Mouse (Mus musculus): Measurements from ENCODE around the gene Cdk2ap2. TPM values are rescaled to one million over a fixed set of nuclear protein-coding genes. Genes with fewer than 3 reads are reported as not detected.
"Not testable (repeated sequence)": the region's sequence is repeated elsewhere in the genome, so short reads cannot be mapped to it uniquely, and the experiment has no call there.

Gene Cdk2ap2
- polyA plus RNA-seq, 1 experiment: 11.2 TPM

DNA sequence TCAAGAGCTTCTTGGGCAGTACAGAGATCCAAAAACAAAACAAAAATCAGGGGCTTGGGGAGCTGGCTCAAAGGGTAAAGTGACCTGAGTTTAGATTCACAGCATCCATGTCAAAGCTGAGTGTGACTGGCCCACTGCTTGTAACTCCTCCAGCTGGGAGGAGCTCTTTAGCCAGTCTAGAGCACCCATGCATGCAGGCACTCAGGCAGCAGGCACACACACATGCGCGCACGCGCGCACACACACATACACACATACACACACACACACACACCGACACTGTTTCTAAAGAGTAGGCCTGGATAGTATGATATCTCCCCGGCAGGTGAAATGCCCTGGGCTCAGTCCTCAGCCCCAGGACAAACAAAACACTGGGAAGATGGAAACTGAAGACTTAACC lies 20.0 kb downstream of the Cdk2ap2 start:
- H3K36me3 ChIP-seq (ENCODE audit: control insufficient read depth): peaks cover 74% of the 10 kb centered on the region
- TF ChIP-seq TAL1 (IDR thresholded peaks at IDR 0.05; ENCODE audit: low read length) (no peak), GATA1 (IDR thresholded peaks at IDR 0.05; ENCODE audit: low read length) (no peak)

DNA sequence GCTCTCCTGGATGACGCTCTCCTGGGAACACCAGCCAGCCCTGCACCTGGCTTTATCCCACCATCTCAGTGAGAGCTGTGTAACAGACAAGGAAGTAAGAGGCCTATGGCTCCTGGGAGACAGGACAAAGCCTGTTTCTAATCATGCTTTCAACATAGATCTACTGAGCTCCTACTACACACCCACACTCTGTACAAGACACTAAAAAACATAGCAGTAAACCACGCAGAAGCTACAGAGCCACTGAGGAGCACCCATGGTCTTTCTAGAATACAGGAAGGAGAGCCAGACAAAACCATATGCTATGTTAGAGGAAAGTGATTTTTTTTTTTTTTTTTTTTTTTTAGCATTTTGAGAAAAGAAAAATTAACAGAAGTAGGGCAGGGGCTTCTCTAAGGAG lies 21.4 kb downstream of the Cdk2ap2 start:
- Histone ChIP-seq H3K9me3 (ENCODE audit: control insufficient read depth, low read length) (peaks cover 4% of the 10 kb centered on the region), H3K27me3 (ENCODE audit: control insufficient read depth) (no peaks in the 10 kb centered on the region), H3K4me3 (replicated peaks) (no peak overlapping the region), H3K36me3 (ENCODE audit: control insufficient read depth) (peaks cover 61% of the 10 kb centered on the region), H3K4me1 (ENCODE audit: control insufficient read depth) (peaks cover 62% of the 10 kb centered on the region)
- no peak for TF ChIP-seq TAL1 (IDR thresholded peaks at IDR 0.05; ENCODE audit: low read length)
- no peak for TF ChIP-seq GATA1 (IDR thresholded peaks at IDR 0.05; ENCODE audit: low read length)

More for the DNA sequence above, 20.0 kb downstream of the Cdk2ap2 start:
- H3K4me1 ChIP-seq (ENCODE audit: control insufficient read depth): peaks cover 56% of the 10 kb centered on the region
- no peaks in the 10 kb centered on the region for H3K27me3 ChIP-seq (ENCODE audit: control insufficient read depth)
- peaks cover 4% of the 10 kb centered on the region for H3K9me3 ChIP-seq (ENCODE audit: control insufficient read depth, low read length)
- no peak overlapping the region for H3K4me3 ChIP-seq (replicated peaks)

DNA sequence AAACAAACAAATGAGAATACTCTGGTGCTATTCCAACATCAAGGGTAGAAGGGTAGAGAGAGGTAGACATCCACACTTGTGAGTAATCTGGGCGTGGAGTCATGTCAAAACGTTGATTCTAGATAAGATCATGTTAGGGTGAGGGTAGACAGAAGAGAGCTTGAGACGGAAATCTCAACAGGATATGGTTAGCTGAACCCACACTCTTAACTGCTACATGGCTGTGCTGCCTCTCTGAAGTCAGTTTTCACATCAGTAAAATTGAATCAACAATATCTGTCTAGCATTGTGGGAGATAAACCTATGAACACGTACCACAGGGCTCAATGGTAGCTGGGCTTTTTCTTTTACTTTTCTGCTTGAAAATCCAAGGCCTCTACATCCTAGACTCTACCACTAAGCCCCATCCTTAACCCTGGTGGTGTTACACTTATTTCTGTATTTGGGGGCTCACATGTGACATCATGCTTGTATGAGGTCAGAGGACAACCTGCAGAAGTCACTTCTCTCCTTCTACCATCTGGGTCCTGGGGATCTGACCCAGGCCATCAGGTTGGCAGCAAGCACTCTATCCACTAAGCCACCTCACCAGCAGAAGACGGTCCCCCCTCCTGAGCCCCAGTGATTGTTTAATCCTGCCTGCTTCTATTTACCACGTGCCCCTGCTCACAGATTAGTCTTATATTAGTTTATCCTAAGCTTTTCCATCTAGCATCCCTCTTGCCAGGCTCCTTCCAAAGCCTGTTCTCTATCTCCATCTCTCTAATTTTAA lies 22.9 kb downstream of the Cdk2ap2 start:
- TF ChIP-seq TAL1 (IDR thresholded peaks at IDR 0.05; ENCODE audit: low read length) (no peak), GATA1 (IDR thresholded peaks at IDR 0.05; ENCODE audit: low read length) (no peak)
- Histone ChIP-seq H3K4me3 (replicated peaks) (no peak overlapping the region), H3K36me3 (ENCODE audit: control insufficient read depth) (peaks cover 45% of the 10 kb centered on the region), H3K9me3 (ENCODE audit: control insufficient read depth, low read length) (peaks cover 4% of the 10 kb centered on the region), H3K4me1 (ENCODE audit: control insufficient read depth) (peaks cover 62% of the 10 kb centered on the region), H3K27me3 (ENCODE audit: control insufficient read depth) (no peaks in the 10 kb centered on the region)

DNA sequence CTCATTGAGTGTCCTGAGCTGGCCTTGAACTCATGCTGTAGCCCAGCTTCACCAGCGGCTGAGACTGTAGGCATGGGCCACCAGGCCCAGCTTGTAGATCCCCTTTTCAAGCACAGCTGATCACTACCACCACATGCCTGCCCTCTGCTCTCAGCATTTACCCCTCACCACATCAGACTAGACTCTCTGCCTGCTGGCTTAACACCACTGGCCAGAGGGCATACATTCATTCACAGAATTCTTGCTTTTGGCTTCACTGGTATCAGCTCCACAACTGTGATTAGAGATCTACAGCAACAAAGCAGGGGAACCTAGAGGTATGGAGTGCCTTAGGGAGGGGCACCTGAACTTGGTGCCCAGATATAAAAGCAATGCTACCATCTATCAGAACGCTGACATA lies 23.5 kb downstream of the Cdk2ap2 start:
- Histone ChIP-seq H3K27me3 (ENCODE audit: control insufficient read depth) (no peaks in the 10 kb centered on the region), H3K36me3 (ENCODE audit: control insufficient read depth) (peaks cover 39% of the 10 kb centered on the region), H3K9me3 (ENCODE audit: control insufficient read depth, low read length) (peaks cover 4% of the 10 kb centered on the region), H3K4me1 (ENCODE audit: control insufficient read depth) (peaks cover 65% of the 10 kb centered on the region), H3K4me3 (replicated peaks) (peak overlapping the region; percentile 74)
- TF ChIP-seq GATA1 (IDR thresholded peaks at IDR 0.05; ENCODE audit: low read length): no peak
- TF ChIP-seq TAL1 (IDR thresholded peaks at IDR 0.05; ENCODE audit: low read length): no peak

DNA sequence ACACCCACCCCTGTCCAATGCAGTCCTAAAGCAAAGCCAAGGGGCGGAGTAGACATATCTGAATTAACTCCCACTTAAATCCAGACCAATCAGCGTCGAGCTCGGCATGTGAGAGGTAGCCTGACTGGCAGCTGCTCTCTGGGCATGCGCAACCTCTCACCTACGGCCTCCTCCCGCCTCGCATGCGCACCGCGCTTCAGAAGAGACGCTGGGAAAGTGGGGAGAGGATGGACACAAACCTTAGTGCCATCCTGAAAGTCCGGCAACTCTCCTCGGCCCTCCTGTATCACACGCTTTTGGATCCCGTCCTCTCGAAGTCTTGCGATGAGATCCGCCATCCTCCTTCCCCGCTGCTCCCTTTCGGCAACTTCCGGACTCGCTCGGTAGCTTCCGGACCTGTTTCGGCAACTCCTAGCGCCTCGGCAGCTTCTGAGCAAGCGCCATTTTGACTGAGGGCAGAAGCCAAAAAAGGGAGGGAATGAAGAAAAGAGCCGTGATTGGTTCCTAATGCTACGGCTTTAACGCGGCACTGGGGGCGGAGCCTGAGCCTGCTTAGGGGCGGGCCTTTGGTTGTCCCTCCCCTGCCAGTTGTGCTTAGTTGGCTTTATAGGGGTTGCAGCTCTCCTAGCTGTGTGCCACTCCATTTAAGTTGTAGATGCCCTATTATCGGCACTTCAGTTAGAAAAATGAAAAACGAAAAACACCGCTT lies 24.3 kb downstream of the Cdk2ap2 start:
- peak overlapping the region; percentile 74 for H3K4me3 ChIP-seq (replicated peaks)
- peaks cover 67% of the 10 kb centered on the region for H3K4me1 ChIP-seq (ENCODE audit: control insufficient read depth)
- TF ChIP-seq TAL1 (IDR thresholded peaks at IDR 0.05; ENCODE audit: low read length) (no peak), GATA1 (IDR thresholded peaks at IDR 0.05; ENCODE audit: low read length) (no peak)
- peaks cover 4% of the 10 kb centered on the region for H3K9me3 ChIP-seq (ENCODE audit: control insufficient read depth, low read length)
- H3K27me3 ChIP-seq (ENCODE audit: control insufficient read depth): no peaks in the 10 kb centered on the region
- H3K36me3 ChIP-seq (ENCODE audit: control insufficient read depth): peaks cover 32% of the 10 kb centered on the region

DNA sequence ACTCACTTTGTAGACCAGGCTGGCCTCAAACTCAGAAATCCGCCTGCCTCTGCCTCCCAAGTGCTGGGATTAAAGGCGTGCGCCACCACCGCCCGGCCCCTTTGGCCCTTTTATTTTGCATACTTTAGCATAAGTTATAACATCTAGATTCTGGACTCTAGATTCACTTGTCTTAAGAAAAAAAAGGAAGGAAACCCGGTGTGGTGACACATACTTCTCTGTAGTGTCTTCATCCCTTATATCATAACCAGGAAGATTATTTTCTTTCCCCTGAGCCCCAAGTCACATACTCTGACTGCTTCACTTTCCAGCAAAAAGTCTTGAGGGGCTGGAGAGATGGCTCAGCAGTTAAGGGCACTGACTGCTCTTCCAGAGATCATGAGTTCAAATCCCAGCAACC lies 24.9 kb downstream of the Cdk2ap2 start:
- H3K9me3 ChIP-seq (ENCODE audit: control insufficient read depth, low read length); H3K27me3 ChIP-seq (ENCODE audit: control insufficient read depth); H3K4me3 ChIP-seq (replicated peaks): not testable (repeated sequence)
- Histone ChIP-seq H3K36me3 (ENCODE audit: control insufficient read depth) (peaks cover 29% of the 10 kb centered on the region), H3K4me1 (ENCODE audit: control insufficient read depth) (peaks cover 73% of the 10 kb centered on the region)

DNA sequence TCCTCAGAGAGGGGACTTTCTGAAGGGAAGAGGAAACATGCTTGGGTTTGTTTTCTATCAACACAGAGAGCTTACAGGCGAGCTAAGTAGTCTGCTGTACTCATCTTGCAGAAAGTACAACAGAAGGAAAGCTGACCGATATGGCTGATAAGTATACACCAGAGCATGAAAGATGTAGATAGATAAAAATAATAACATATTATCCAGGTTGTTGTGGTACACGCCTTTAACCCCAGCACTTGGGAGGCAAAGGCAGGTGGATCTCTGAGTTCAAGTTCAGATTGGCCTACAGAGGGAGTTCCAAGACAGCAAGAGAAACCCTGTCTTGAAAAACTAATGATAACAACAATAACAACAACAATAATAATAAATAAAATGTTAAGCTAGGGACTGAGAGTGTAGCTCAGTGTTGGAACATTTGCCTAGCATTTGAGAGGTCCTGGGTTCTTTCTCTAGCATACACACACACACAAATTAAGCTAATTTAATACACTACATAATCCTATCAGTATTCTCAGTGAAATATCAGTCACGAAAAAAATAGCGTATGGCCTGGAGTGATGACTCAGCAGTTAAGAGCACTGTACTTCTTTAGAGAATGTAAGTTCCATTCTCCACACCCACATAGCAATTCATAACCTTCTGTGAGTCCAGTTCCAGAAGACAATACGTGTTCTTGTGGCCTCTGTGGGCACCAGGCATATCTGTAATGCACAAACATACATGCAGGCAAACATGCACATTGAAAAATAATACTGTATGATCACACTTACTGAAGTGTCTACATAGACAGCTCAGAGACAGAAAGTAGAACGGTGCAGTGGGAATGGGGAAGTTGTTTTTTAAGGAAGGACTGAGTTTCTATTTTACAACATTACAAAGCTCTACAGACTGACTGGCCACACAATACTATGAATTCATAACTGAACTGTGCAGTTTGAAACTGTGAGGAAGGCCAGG lies 25.7 kb downstream of the Cdk2ap2 start:
- no peaks in the 10 kb centered on the region for H3K27me3 ChIP-seq (ENCODE audit: control insufficient read depth)
- peaks cover 4% of the 10 kb centered on the region for H3K9me3 ChIP-seq (ENCODE audit: control insufficient read depth, low read length)
- no peak for TF ChIP-seq GATA1 (IDR thresholded peaks at IDR 0.05; ENCODE audit: low read length)
- no peak for TF ChIP-seq TAL1 (IDR thresholded peaks at IDR 0.05; ENCODE audit: low read length)
- H3K4me1 ChIP-seq (ENCODE audit: control insufficient read depth): peaks cover 81% of the 10 kb centered on the region
- H3K36me3 ChIP-seq (ENCODE audit: control insufficient read depth): peaks cover 29% of the 10 kb centered on the region
- H3K4me3 ChIP-seq (replicated peaks): no peak overlapping the region

DNA sequence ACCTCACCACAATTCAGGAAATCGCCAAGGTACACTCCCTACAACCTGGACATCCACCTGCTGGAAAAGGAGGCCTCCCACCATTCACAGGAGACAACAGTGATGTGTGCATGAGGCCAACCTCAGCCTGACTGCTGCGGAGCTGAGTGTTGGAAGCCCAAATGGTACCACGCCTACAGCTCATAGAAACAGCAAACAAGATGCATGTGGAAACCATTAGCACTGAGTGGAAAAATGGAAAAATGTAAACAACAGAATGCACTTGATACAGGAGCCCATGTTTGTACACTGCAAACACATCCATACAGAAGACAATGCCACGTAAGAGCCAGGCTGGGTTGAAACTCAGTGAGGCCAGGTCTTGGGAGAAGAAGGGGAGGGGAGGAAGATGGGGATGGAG lies 27.4 kb downstream of the Cdk2ap2 start:
- Histone ChIP-seq H3K4me3 (replicated peaks) (no peak overlapping the region), H3K36me3 (ENCODE audit: control insufficient read depth) (peaks cover 34% of the 10 kb centered on the region), H3K9me3 (ENCODE audit: control insufficient read depth, low read length) (peaks cover 6% of the 10 kb centered on the region), H3K4me1 (ENCODE audit: control insufficient read depth) (peaks cover 89% of the 10 kb centered on the region), H3K27me3 (ENCODE audit: control insufficient read depth) (no peaks in the 10 kb centered on the region)
- TF ChIP-seq GATA1 (IDR thresholded peaks at IDR 0.05; ENCODE audit: low read length): no peak
- TF ChIP-seq TAL1 (IDR thresholded peaks at IDR 0.05; ENCODE audit: low read length): no peak

DNA sequence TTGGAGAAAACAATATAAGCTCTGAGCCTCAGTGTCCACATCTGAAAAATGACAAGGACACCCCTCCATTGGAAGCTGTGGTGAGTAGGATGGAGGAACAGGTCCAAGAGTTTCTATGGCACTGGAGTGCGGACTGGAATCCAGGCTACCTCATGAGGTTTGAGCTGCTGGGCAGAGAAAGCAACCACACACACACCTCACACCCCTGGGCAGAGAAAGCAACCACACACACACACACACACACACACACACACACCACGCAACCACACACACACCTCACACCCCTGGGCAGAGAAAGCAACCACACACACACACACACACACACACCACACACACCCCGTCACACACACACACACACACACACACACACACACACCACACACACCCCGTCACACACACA lies 28.3 kb downstream of the Cdk2ap2 start:
- peaks cover 89% of the 10 kb centered on the region for H3K4me1 ChIP-seq (ENCODE audit: control insufficient read depth)
- H3K36me3 ChIP-seq (ENCODE audit: control insufficient read depth): peaks cover 39% of the 10 kb centered on the region
- peak overlapping the region; percentile 86 for H3K4me3 ChIP-seq (replicated peaks)
- H3K27me3 ChIP-seq (ENCODE audit: control insufficient read depth); H3K9me3 ChIP-seq (ENCODE audit: control insufficient read depth, low read length): not testable (repeated sequence)
